21 mouse cellular contexts compared by ENCODE assay signal in the genomic region with DNA sequence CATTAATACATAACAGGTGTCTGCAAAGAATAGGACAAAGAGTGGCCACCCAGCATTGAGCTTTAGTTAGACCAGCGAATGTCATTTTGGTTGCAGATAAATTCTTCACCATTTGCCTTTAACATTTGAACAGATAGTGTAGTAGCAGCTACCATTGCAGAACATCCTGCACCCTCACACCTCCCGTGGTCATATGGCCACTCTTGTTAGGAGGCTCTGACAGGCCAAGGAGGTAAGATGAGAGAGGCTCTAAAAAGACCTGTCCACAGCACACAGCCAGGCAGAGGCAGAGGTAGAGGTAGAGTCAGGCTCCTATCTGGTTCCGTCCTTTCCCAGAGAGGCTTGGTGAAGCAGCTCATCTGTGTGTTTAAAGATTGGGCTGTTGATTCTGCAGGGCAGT. TPM values are rescaled to one million over a fixed set of nuclear protein-coding genes. Genes with fewer than 3 reads are reported as not detected.
DNase-seq lines count a peak whose midpoint lies in the region; ATAC-seq and TF ChIP-seq lines count a peak whose summit lies in the region.
"Had no signal": no experiment of that assay in that cellular context is flagged by ENCODE, and none has a peak within 500 bp of the region (broad histone marks: within the 10 kb centered on the region; RNA-seq: fewer than 3 reads in every experiment).

No protein-coding gene starts in this region.

- no peak overlapping the region for H3ac ChIP-seq in myocyte (ENCODE audit: control insufficient read depth, insufficient read length)

- H3K27me3 ChIP-seq in heart, adult 2 months (ENCODE audit: control insufficient read depth, insufficient read depth, low read length): no peaks in the 10 kb centered on the region
- no peaks in the 10 kb centered on the region for H3K27me3 ChIP-seq in kidney, embryonic 14.5 days (ENCODE audit: control insufficient read depth, insufficient read depth, low read length)
- no peaks in the 10 kb centered on the region for H3K27me3 ChIP-seq in heart, embryonic 15.5 days
- H3K27me3 ChIP-seq in myocyte (ENCODE audit: control insufficient read depth, insufficient read depth, insufficient read length): no peaks in the 10 kb centered on the region
- H3K27me3 ChIP-seq: embryonic facial prominence, embryonic 12.5 days; forebrain, embryonic 12.5 days; hindbrain, embryonic 13.5 days; limb, embryonic 15.5 days; midbrain, embryonic 15.5 days; neural tube, embryonic 13.5 days had no signal

- no peak overlapping the region for H3K9ac ChIP-seq in heart, adult 2 months (ENCODE audit: low read depth, low read length)
- no peak overlapping the region for H3K9ac ChIP-seq in kidney, embryonic 14.5 days (ENCODE audit: low read depth, low read length)
- no peak overlapping the region for H3K9ac ChIP-seq in heart, embryonic 15.5 days
- H3K9ac ChIP-seq: forebrain, embryonic 12.5 days; limb, embryonic 15.5 days; midbrain, embryonic 15.5 days had no signal

- WGBS in heart, adult 2 months: 60% methylated on average over 3 of the region's 3 CpGs
- 70% methylated on average over 3 of the region's 3 CpGs for WGBS in kidney, embryonic 14.5 days
- WGBS in heart, embryonic 15.5 days: 54% methylated on average over 3 of the region's 3 CpGs

- ATAC-seq in kidney, embryonic 14.5 days (ENCODE audit: low FRiP score, low TSS enrichment): no peak
- ATAC-seq in heart, embryonic 15.5 days (replicated peaks; ENCODE audit: insufficient number of reproducible peaks, insufficient read depth, low FRiP score, low read depth): no peak
- ATAC-seq: midbrain, embryonic 15.5 days had no signal

- no peak for TF ChIP-seq EP300 in heart, adult 2 months (IDR thresholded peaks at IDR 0.05; ENCODE audit: insufficient read depth, low read depth, low read length)

- no peak overlapping the region for H3K4me3 ChIP-seq in heart, adult 2 months
- no peak overlapping the region for H3K4me3 ChIP-seq in kidney, embryonic 14.5 days (ENCODE audit: low read length)
- no peak overlapping the region for H3K4me3 ChIP-seq in heart, embryonic 15.5 days
- H3K4me3 ChIP-seq in myocyte: no peak overlapping the region
- H3K4me3 ChIP-seq: embryonic facial prominence, embryonic 12.5 days; erythroblast, embryonic 14.5 days; forebrain, embryonic 12.5 days; hindbrain, embryonic 13.5 days; limb, embryonic 15.5 days; midbrain, embryonic 15.5 days; neural tube, embryonic 13.5 days had no signal

- no peak for TF ChIP-seq POLR2A in heart, adult 2 months (IDR thresholded peaks at IDR 0.05; ENCODE audit: insufficient read depth, low read depth, low read length)
- no peak for TF ChIP-seq POLR2A in myocyte (IDR thresholded peaks at IDR 0.05; ENCODE audit: insufficient read length, low read depth)

- peaks cover 7% of the 10 kb centered on the region for H3K4me1 ChIP-seq in heart, adult 2 months (ENCODE audit: control insufficient read depth, insufficient read depth, low read length)
- peaks cover 4% of the 10 kb centered on the region; the same call in 1 of the 2 replicates for H3K4me1 ChIP-seq in kidney, embryonic 14.5 days (ENCODE audit: control insufficient read depth, insufficient read depth, low read length)
- H3K4me1 ChIP-seq in heart, embryonic 15.5 days (replicated peaks): peaks cover 27% of the 10 kb centered on the region

- intact Hi-C loops in heart, adult 2 months (cut with DNase I): no loop called here
- intact Hi-C loops in heart, postnatal 36 days (cut with DNase I): loop anchor here (5.0 kb wide), 2 partner anchors 86 to 141 kb away; no protein-coding TSS in a partner anchor

- TF ChIP-seq CTCF in heart, adult 2 months (IDR thresholded peaks at IDR 0.05): no peak

- no peaks in the 10 kb centered on the region for H3K79me2 ChIP-seq in heart, adult 2 months (replicated peaks; ENCODE audit: control insufficient read depth, insufficient read depth, low read length)
- peaks cover 22% of the 10 kb centered on the region for H3K79me2 ChIP-seq in myocyte (ENCODE audit: control insufficient read depth, insufficient read depth)

- H3K27ac ChIP-seq in heart, adult 2 months: peak overlapping the region; percentile 77
- H3K27ac ChIP-seq in kidney, embryonic 14.5 days (ENCODE audit: low read depth, low read length): peak overlapping the region; percentile 5; the same call in 1 of the 2 replicates
- H3K27ac ChIP-seq in heart, embryonic 15.5 days: peak overlapping the region; percentile 16; the same call in 1 of the 2 replicates
- H3K27ac ChIP-seq: embryonic facial prominence, embryonic 12.5 days; forebrain, embryonic 12.5 days; hindbrain, embryonic 13.5 days; limb, embryonic 15.5 days; macrophage; midbrain, embryonic 15.5 days; neural tube, embryonic 13.5 days had no signal

- no peak overlapping the region for H3K4me2 ChIP-seq in kidney, embryonic 14.5 days (replicated peaks; ENCODE audit: low read depth, low read length)
- no peak overlapping the region for H3K4me2 ChIP-seq in heart, embryonic 15.5 days
- peak overlapping the region; percentile 50 for H3K4me2 ChIP-seq in myocyte (ENCODE audit: low read depth)
- H3K4me2 ChIP-seq: embryonic facial prominence, embryonic 12.5 days; forebrain, embryonic 12.5 days; hindbrain, embryonic 13.5 days; limb, embryonic 15.5 days; midbrain, embryonic 15.5 days; neural tube, embryonic 13.5 days had no signal

- DNase-seq in heart, adult 2 months: no peak
- no peak for DNase-seq in heart, postnatal 36 days
- no peak for DNase-seq in kidney, adult 11 months
- no peak for DNase-seq in cerebellum, adult 9-10 months
- DNase-seq: adrenal gland, adult 2 months; cerebellum, adult 11 months; cerebellum, postnatal 10 days; kidney, adult 18-20 months; kidney, postnatal 14 days; thymus, postnatal 14 days had no signal

- H3K36me3 ChIP-seq in heart, adult 2 months (ENCODE audit: control insufficient read depth, insufficient read depth, low read length): no peaks in the 10 kb centered on the region
- no peaks in the 10 kb centered on the region for H3K36me3 ChIP-seq in kidney, embryonic 14.5 days (ENCODE audit: control insufficient read depth, insufficient read depth, low read length)
- no peaks in the 10 kb centered on the region for H3K36me3 ChIP-seq in heart, embryonic 15.5 days
- no peaks in the 10 kb centered on the region for H3K36me3 ChIP-seq in myocyte (ENCODE audit: control insufficient read depth, insufficient read depth)
- H3K36me3 ChIP-seq: embryonic facial prominence, embryonic 12.5 days; forebrain, embryonic 12.5 days; hindbrain, embryonic 13.5 days; limb, embryonic 15.5 days; midbrain, embryonic 15.5 days; neural tube, embryonic 13.5 days had no signal

- H3K9me3 ChIP-seq in kidney, embryonic 14.5 days (ENCODE audit: control insufficient read depth, low read length): no peaks in the 10 kb centered on the region
- no peaks in the 10 kb centered on the region for H3K9me3 ChIP-seq in heart, embryonic 15.5 days (replicated peaks)
- H3K9me3 ChIP-seq: embryonic facial prominence, embryonic 12.5 days; forebrain, embryonic 12.5 days; hindbrain, embryonic 13.5 days; limb, embryonic 15.5 days; midbrain, embryonic 15.5 days; neural tube, embryonic 13.5 days had no signal

TF ChIP-seq in myocyte, 11 proteins besides CTCF, POLR2A, EP300 and RAD21:
- TF ChIP-seq MYOD1 (IDR thresholded peaks at IDR 0.05; ENCODE audit: control insufficient read depth in 1 of 3, insufficient read length in 2 of 3, low read depth in 2 of 3): no peak
- no peak for TF ChIP-seq TCF12 (IDR thresholded peaks at IDR 0.05; ENCODE audit: insufficient read depth, poor library complexity, severe bottlenecking)
- TF ChIP-seq USF1 (IDR thresholded peaks at IDR 0.05; ENCODE audit: low read depth): no peak
- TF ChIP-seq REST (IDR thresholded peaks at IDR 0.05; ENCODE audit: insufficient read depth, insufficient read length): no peak
- TF ChIP-seq SRF (IDR thresholded peaks at IDR 0.05; ENCODE audit: control insufficient read depth, insufficient read length, low read depth): no peak
- TF ChIP-seq E2F4 (IDR thresholded peaks at IDR 0.05; ENCODE audit: insufficient read depth): no peak
- TF ChIP-seq MYOG (IDR thresholded peaks at IDR 0.05; ENCODE audit: control insufficient read depth in 1 of 3, insufficient read depth in 1 of 3, insufficient read length in 2 of 3, low read depth in 2 of 3): no peak
- no peak for TF ChIP-seq POLR2AphosphoS2 (IDR thresholded peaks at IDR 0.05; ENCODE audit: insufficient read length, low read depth)
- TF ChIP-seq MAX (IDR thresholded peaks at IDR 0.05; ENCODE audit: low read depth): no peak
- TF ChIP-seq CEBPB (IDR thresholded peaks at IDR 0.05; ENCODE audit: insufficient read depth, poor library complexity, severe bottlenecking): no peak
- TF ChIP-seq TCF3 (IDR thresholded peaks at IDR 0.05; ENCODE audit: insufficient read length, low read depth): no peak

RNA-seq across cellular contexts. Expression of a gene that starts 17.5 kb away (rescaled TPM):
- 10 to 100 TPM; 72.6 to 79.2 TPM for total RNA-seq in heart, adult 2 months (2021)
- 57.3 and 77.1 TPM in 2 replicates for polyA plus RNA-seq in heart, adult 2 months (2012; rRNA removed)
- 10 to 100 TPM; 71.6 to 81.0 TPM for total RNA-seq in heart, postnatal 36 days (2021)
- 30.7 and 54.9 TPM in 2 replicates for polyA plus RNA-seq in kidney, embryonic 14.5 days (2014; fragmentation: Nextera tagmentation; extraction: Ambion mirVana)
- 43.8 and 54.9 TPM in 2 replicates for polyA plus RNA-seq in heart, embryonic 15.5 days (2015; fragmentation: Nextera tagmentation; extraction: Ambion mirVana)
- polyA plus RNA-seq in myocyte (2012; fragmentation: generic; extraction: Trizol): 114 TPM

Comparison
In these comparisons a context has a peak if more than half of its experiments do, and no peak if none do; other contexts are left out.
1. H3K27ac ChIP-seq: peak in every context shown above with its lines; median percentile 77 in heart, adult 2 months; 16 in heart, embryonic 15.5 days; 5 in kidney, embryonic 14.5 days.